Mouse (Mus musculus): ENCODE data around the gene Olfr354. TPM values are rescaled to one million over a fixed set of nuclear protein-coding genes. Genes with fewer than 3 reads are reported as not detected.

Gene Olfr354
- not detected in 2 replicates for polyA plus RNA-seq (2015; fragmentation: Nextera tagmentation; extraction: Ambion mirVana)

DNA sequence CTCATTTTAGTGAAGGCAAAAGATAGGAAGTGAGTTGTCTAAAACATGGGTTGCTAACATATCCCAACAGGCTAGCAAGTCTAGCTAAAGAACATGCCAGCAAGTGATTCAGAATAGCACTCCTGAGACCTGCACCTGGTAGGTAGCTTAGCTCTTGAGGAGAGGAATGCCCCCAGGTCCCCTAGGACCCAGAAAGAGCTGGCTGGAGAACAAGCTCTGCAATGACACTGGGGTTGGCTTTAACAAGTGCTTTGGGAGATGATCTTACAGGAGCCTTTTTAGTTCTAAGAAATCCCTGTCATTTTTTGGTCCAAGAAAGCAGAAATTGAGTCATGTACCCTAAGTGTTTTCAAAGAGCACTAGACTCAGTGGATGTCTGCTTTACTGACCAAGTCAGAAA lies at the start of gene Olfr354:
Olfr354 (plus strand) TSS at position 301 of the 400 bp plus-strand sequence.
- Histone ChIP-seq H3K27me3 (replicated peaks) (no peaks in the 10 kb centered on the region), H3K4me2 (no peak within 1 kb of the TSS), H3K4me1 (no peaks in the 10 kb centered on the region), H3K9ac (replicated peaks) (no peak within 1 kb of the TSS), H3K9me3 (replicated peaks) (peaks cover 12% of the 10 kb centered on the region; the same call in 1 of the 2 replicates), H3K27ac (replicated peaks) (no peak within 1 kb of the TSS), H3K4me3 (replicated peaks) (no peak within 1 kb of the TSS), H3K36me3 (no peaks in the 10 kb centered on the region)
- no peak for ATAC-seq (ENCODE audit: low FRiP score)

DNA sequence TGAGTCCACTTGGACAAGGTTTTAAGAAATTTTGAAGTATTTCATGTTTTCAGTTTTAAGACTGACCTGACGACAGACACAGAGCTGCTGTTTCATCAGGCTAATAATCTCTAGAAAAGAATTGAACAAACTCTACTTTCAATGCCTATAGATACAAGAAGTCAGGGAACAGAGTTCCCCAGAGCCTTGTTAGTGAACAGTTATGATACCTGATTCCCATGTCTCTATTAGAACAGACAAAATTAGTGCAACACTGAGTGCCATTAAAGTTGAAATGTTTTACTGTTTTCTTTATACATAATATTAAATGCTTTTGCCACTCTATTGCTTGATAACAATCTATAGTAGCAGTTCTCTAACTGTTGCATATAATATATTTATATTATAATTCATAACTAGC lies 42.9 kb upstream of the Olfr354 start, which contains the start of gene Olfr351:
Olfr351 (minus strand) TSS at position 101 of the 400 bp plus-strand sequence.
- Histone ChIP-seq H3K9ac (replicated peaks) (no peak within 1 kb of the TSS), H3K4me2 (no peak within 1 kb of the TSS), H3K9me3 (replicated peaks) (peaks cover 13% of the 10 kb centered on the region; the same call in 1 of the 2 replicates), H3K4me1 (no peaks in the 10 kb centered on the region), H3K36me3 (no peaks in the 10 kb centered on the region), H3K4me3 (replicated peaks) (no peak within 1 kb of the TSS), H3K27ac (replicated peaks) (no peak within 1 kb of the TSS), H3K27me3 (replicated peaks) (no peaks in the 10 kb centered on the region)
- no peak for ATAC-seq (ENCODE audit: low FRiP score)
- 81% methylated on average over 1 of the region's 1 CpGs for WGBS

DNA sequence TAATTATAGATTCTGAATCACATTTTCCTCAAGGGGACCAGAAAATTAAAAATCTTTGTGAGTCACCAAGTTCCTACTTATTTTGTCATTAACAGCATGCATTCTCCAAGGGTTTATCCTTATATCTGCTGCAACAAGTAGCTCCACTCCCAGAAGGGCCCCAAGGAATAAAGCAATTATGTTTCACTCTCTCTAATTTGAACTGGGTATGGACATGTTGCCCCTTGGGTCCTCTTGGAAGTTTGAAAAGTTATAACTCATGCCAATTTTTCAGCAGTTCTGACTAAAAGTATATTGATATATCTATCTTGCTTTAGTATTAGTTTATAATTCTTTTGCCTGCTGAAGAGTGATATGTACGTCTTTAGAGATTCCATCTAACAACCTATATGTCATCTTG lies 37.3 kb upstream of the Olfr354 start, which contains the start of gene Olfr352:
Olfr352 (plus strand) TSS at position 301 of the 400 bp plus-strand sequence.
- Histone ChIP-seq H3K4me3 (replicated peaks) (no peak within 1 kb of the TSS), H3K36me3 (no peaks in the 10 kb centered on the region), H3K9ac (replicated peaks) (no peak within 1 kb of the TSS), H3K27ac (replicated peaks) (no peak within 1 kb of the TSS), H3K4me2 (no peak within 1 kb of the TSS), H3K9me3 (replicated peaks) (peaks cover 16% of the 10 kb centered on the region; the same call in 1 of the 2 replicates), H3K27me3 (replicated peaks) (no peaks in the 10 kb centered on the region), H3K4me1 (no peaks in the 10 kb centered on the region)
- no peak for ATAC-seq (ENCODE audit: low FRiP score)
- 87% methylated on average over 1 of the region's 1 CpGs for WGBS

DNA sequence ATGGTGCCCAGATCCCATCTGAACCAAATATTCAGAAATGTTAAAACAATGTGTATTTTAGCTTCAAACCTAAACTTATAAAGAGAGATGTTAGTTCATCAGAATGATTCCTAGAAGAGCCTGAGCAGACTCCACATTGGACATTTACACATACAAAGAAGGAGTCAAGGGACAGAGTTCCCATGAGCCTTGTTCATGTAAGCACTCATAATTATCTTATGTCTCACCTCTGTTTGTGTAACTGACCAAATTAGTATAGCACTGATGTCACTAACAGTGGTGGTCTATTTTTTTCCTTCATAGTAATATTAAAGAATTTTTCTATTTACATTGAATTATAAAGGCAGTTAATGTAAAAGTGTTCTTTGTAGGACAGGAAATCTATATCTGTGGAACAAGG lies 12.6 kb upstream of the Olfr354 start, which contains the start of gene Olfr353:
Olfr353 (minus strand) TSS at position 101 of the 400 bp plus-strand sequence.
- Histone ChIP-seq H3K9ac (replicated peaks) (no peak within 1 kb of the TSS), H3K36me3 (no peaks in the 10 kb centered on the region), H3K27ac (replicated peaks) (no peak within 1 kb of the TSS), H3K4me2 (no peak within 1 kb of the TSS), H3K9me3 (replicated peaks) (peaks cover 12% of the 10 kb centered on the region; the same call in 1 of the 2 replicates), H3K4me1 (no peaks in the 10 kb centered on the region), H3K27me3 (replicated peaks) (no peaks in the 10 kb centered on the region), H3K4me3 (replicated peaks) (no peak within 1 kb of the TSS)
- no peak for ATAC-seq (ENCODE audit: low FRiP score)

DNA sequence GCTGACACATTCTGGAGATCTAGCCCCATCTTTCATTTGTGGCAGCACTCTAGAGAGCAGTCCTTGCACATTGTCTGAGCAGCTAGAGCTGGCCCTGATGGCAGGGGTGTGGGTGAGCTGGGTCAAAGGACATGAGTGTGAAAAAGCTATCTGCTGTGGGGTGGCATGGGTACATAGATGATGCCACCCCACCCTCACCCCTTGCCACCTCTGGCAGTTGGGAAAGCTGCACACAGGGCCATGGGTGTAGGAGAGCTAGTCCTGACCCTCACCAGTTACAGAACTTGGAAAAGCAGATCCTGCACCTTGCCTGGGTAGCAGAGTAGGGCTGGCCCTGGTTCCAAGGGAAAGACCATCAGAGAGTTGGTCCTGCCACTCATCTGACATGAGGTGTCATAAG lies 8.4 kb upstream of the Olfr354 start:
- Histone ChIP-seq H3K4me3 (replicated peaks) (no peak overlapping the region), H3K36me3 (no peaks in the 10 kb centered on the region), H3K9me3 (replicated peaks) (peaks cover 25% of the 10 kb centered on the region; the same call in 1 of the 2 replicates), H3K27me3 (replicated peaks) (no peaks in the 10 kb centered on the region), H3K9ac (replicated peaks) (no peak overlapping the region), H3K27ac (replicated peaks) (no peak overlapping the region), H3K4me1 (no peaks in the 10 kb centered on the region), H3K4me2 (no peak overlapping the region)
- no peak for ATAC-seq (ENCODE audit: low FRiP score)

DNA sequence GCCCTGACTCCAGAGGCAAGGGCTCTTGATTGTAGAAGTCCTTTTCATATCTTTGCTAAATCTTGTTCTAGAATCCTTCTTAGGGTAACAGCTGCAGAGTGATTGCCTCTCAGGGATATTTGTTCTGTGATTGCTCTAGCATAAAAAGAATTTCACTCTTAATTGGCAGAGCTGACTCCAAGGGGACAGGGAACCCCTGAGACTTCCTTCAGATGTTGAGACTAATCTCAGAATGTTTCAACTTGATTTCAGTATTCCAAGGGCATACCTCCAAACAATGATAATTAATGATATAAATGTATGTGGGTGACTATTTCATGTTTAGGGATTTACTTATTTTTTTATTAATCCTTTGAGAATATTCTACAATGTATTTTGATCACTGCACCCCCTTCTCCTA lies 23.3 kb downstream of the Olfr354 start, which contains the start of gene Olfr355:
Olfr355 (minus strand) TSS at position 101 of the 400 bp plus-strand sequence.
- no peaks in the 10 kb centered on the region for H3K36me3 ChIP-seq
- no peak within 1 kb of the TSS for H3K9ac ChIP-seq (replicated peaks)
- no peaks in the 10 kb centered on the region for H3K27me3 ChIP-seq (replicated peaks)
- H3K4me1 ChIP-seq = no peaks in the 10 kb centered on the region
- no peak within 1 kb of the TSS for H3K4me3 ChIP-seq (replicated peaks)
- no peak within 1 kb of the TSS for H3K4me2 ChIP-seq
- no peak for ATAC-seq (ENCODE audit: low FRiP score)
- 0 out of 2 replicates have a peak, but pooled peaks cover 5% of the 10 kb centered on the region for H3K9me3 ChIP-seq (replicated peaks)
- no peak within 1 kb of the TSS for H3K27ac ChIP-seq (replicated peaks)

DNA sequence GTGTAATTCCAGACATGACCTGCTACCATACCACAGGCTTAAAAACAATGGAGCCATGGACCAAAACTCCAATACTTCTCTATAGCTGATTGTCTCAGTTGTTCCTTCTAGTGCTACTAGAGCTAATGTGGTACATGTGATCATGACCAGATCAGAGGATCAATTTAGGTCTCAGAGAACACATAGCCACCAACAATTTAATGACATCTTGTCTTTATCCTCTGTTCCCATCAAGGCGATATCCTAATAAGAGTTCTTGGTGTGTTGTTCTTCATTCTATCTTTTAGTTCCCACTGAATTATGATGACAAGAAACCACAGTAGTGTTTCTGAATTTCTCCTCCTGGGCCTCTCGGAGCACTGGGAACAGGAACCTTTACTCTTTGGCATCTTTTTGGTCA lies 31.3 kb downstream of the Olfr354 start, which contains the start of gene Olfr356:
Olfr356 (plus strand) TSS at position 301 of the 400 bp plus-strand sequence.
- Histone ChIP-seq H3K4me3 (replicated peaks) (no peak within 1 kb of the TSS), H3K9ac (replicated peaks) (no peak within 1 kb of the TSS), H3K4me1 (no peaks in the 10 kb centered on the region), H3K4me2 (no peak within 1 kb of the TSS), H3K36me3 (no peaks in the 10 kb centered on the region), H3K27ac (replicated peaks) (no peak within 1 kb of the TSS), H3K9me3 (replicated peaks) (peaks cover 3% of the 10 kb centered on the region; the same call in 1 of the 2 replicates), H3K27me3 (replicated peaks) (no peaks in the 10 kb centered on the region)
- WGBS = 85% methylated on average over 2 of the region's 2 CpGs
- no peak for ATAC-seq (ENCODE audit: low FRiP score)

Other genes starting within 250 kb of the Olfr354 start
- not detected in 2 replicates for gene Olfr346, start 219.9 kb upstream of the Olfr354 start, polyA plus RNA-seq (2015; fragmentation: Nextera tagmentation; extraction: Ambion mirVana)
- not detected in 2 replicates for gene Olfr347, start 173.8 kb upstream of the Olfr354 start, polyA plus RNA-seq (2015; fragmentation: Nextera tagmentation; extraction: Ambion mirVana)
- not detected in 2 replicates for gene Olfr348, start 121.4 kb upstream of the Olfr354 start, polyA plus RNA-seq (2015; fragmentation: Nextera tagmentation; extraction: Ambion mirVana)
- gene Olfr50, start 115.1 kb upstream of the Olfr354 start, polyA plus RNA-seq (2015; fragmentation: Nextera tagmentation; extraction: Ambion mirVana) = not detected in 2 replicates
- gene Olfr3, start 88.6 kb upstream of the Olfr354 start, polyA plus RNA-seq (2015; fragmentation: Nextera tagmentation; extraction: Ambion mirVana) = not detected in 2 replicates
- gene Olfr350, start 59.4 kb upstream of the Olfr354 start, polyA plus RNA-seq (2015; fragmentation: Nextera tagmentation; extraction: Ambion mirVana) = not detected in 2 replicates
- gene Olfr351, start 43.0 kb upstream of the Olfr354 start, polyA plus RNA-seq (2015; fragmentation: Nextera tagmentation; extraction: Ambion mirVana) = not detected in 2 replicates
- not detected in 2 replicates for gene Olfr352, start 37.2 kb upstream of the Olfr354 start, polyA plus RNA-seq (2015; fragmentation: Nextera tagmentation; extraction: Ambion mirVana)
- gene Olfr353, start 12.7 kb upstream of the Olfr354 start, polyA plus RNA-seq (2015; fragmentation: Nextera tagmentation; extraction: Ambion mirVana) = not detected in 2 replicates
- gene Olfr355, start 23.2 kb downstream of the Olfr354 start, polyA plus RNA-seq (2015; fragmentation: Nextera tagmentation; extraction: Ambion mirVana) = not detected in 2 replicates
- not detected in 2 replicates for gene Olfr356, start 31.4 kb downstream of the Olfr354 start, polyA plus RNA-seq (2015; fragmentation: Nextera tagmentation; extraction: Ambion mirVana)
- not detected in 2 replicates for gene Olfr357, start 88.1 kb downstream of the Olfr354 start, polyA plus RNA-seq (2015; fragmentation: Nextera tagmentation; extraction: Ambion mirVana)
- gene Olfr358, start 103.7 kb downstream of the Olfr354 start, polyA plus RNA-seq (2015; fragmentation: Nextera tagmentation; extraction: Ambion mirVana) = not detected in 2 replicates
- not detected in 2 replicates for gene Olfr360, start 160.1 kb downstream of the Olfr354 start, polyA plus RNA-seq (2015; fragmentation: Nextera tagmentation; extraction: Ambion mirVana)
- gene Olfr361, start 183.6 kb downstream of the Olfr354 start, polyA plus RNA-seq (2015; fragmentation: Nextera tagmentation; extraction: Ambion mirVana) = not detected in 2 replicates
- gene Olfr362, start 212.2 kb downstream of the Olfr354 start, polyA plus RNA-seq (2015; fragmentation: Nextera tagmentation; extraction: Ambion mirVana) = not detected in 2 replicates
- not detected in 2 replicates for gene Olfr364-ps1, start 233.6 kb downstream of the Olfr354 start, polyA plus RNA-seq (2015; fragmentation: Nextera tagmentation; extraction: Ambion mirVana)